Mouse (Mus musculus) testis, adult 2 months (tissue): Measurements from ENCODE around the gene Vmn1r3.
"Not testable (repeated sequence)": the region's sequence is repeated elsewhere in the genome, so short reads cannot be mapped to it uniquely, and the experiment has no call there.

Source experiments
- CTCF ChIP-seq: fragments of 200-500 bp; IDR thresholded peaks from 2 replicates; pipeline ENCODE4 v1.5.1; 2012; ENCODE audit warnings: low read depth, mild to moderate bottlenecking, inconsistent platforms, low read length, moderate library complexity; ENCODE audit not compliant: control insufficient read depth, insufficient read depth, insufficient replicate concordance
- POLR2A ChIP-seq: fragments of 200-500 bp; IDR thresholded peaks from 2 replicates; pipeline ENCODE4 v1.6.1; 2012; ENCODE audit warnings: low read depth, mild to moderate bottlenecking, inconsistent platforms, low read length, moderate library complexity; ENCODE audit not compliant: control insufficient read depth

GRCm38 (mm10) chr4:3224848-3225247 lies 39.7 kb upstream of the Vmn1r3 start:
- not testable (repeated sequence) for TF ChIP-seq POLR2A, CTCF
